Mouse (Mus musculus) heart, adult 18-20 months (tissue): Measurements from ENCODE around the gene Gm47289. TPM values are rescaled to one million over a fixed set of nuclear protein-coding genes. Genes with fewer than 3 reads are reported as not detected.

ENCODE experiments used
- DNase-seq, 2 experiments: peaks; one replicate each; pipeline ENCODE4 v3.0.0; 2021 to 2022; ENCODE audit warnings: mixed read lengths in 1 of 2
- total RNA-seq, 2 experiments: library from RNA; stranded (reverse); gene quantifications; 2 replicates each; pipeline ENCODE4 v1.2.3; 2021

Gene Gm47289
- total RNA-seq, 2 experiments from 2014 or later, result not detected

GRCm38 (mm10) chr9:119156278-119157201 is 2.4 kb upstream of the Gm47289 start, which contains the start of gene Acaa1b:
Gene Acaa1b, minus strand, starts transcription at chr9:119157093.
- peak; percentile 78 to 91 for DNase-seq

- no peak for DNase-seq
These were observed 1.7 kb downstream of the Gm47289 start for GRCm38 (mm10) chr9:119160689-119161088.

- DNase-seq, result no peak
These were observed 5.8 kb downstream of the Gm47289 start for GRCm38 (mm10) chr9:119164743-119165142.

GRCm38 (mm10) chr9:119165548-119165947 is 6.6 kb downstream of the Gm47289 start:
- DNase-seq, result peak in 1 of 2 experiments; percentile 20

GRCm38 (mm10) chr9:119167608-119168007 is 8.6 kb downstream of the Gm47289 start:
- DNase-seq, result no peak

- no peak for DNase-seq
These were observed 20.3 kb downstream of the Gm47289 start for GRCm38 (mm10) chr9:119179292-119179691.

- DNase-seq, result peak; percentile 55 to 67
These were observed 22.3 kb downstream of the Gm47289 start for GRCm38 (mm10) chr9:119181241-119181728.

- DNase-seq, result peak; percentile 14 to 47
These were observed 33.4 kb downstream of the Gm47289 start for GRCm38 (mm10) chr9:119192202-119192990.

- no peak for DNase-seq
These were observed 40.3 kb downstream of the Gm47289 start for GRCm38 (mm10) chr9:119199151-119199861.

GRCm38 (mm10) chr9:119201653-119202052 is 42.7 kb downstream of the Gm47289 start:
- no peak for DNase-seq

- DNase-seq, result no peak
These were observed 44.7 kb downstream of the Gm47289 start for GRCm38 (mm10) chr9:119203617-119204016.

GRCm38 (mm10) chr9:119205756-119206155 is 46.8 kb downstream of the Gm47289 start:
- DNase-seq, result no peak

- no peak for DNase-seq
These were observed 47.7 kb downstream of the Gm47289 start for GRCm38 (mm10) chr9:119206666-119207065.

- DNase-seq, result no peak
These were observed 48.2 kb downstream of the Gm47289 start for GRCm38 (mm10) chr9:119207113-119207512.

GRCm38 (mm10) chr9:119208998-119209397 is 50.0 kb downstream of the Gm47289 start, which contains the start of gene Slc22a13:
Gene Slc22a13, minus strand, starts transcription at chr9:119209098.
- DNase-seq, result no peak

Other genes starting within 250 kb of the Gm47289 start
- gene Ctdspl, start 232.7 kb upstream of the Gm47289 start, total RNA-seq, result 10 to 100 TPM; 10.6 to 12.8 TPM
- 1 to 10 TPM in 1 of 2 experiments, under 1 TPM in 1; 0.42 to 1.3 TPM for gene Vill, start 106.4 kb upstream of the Gm47289 start, total RNA-seq
- 10 to 100 TPM; 14.1 to 16.5 TPM for gene Plcd1, start 65.7 kb upstream of the Gm47289 start, total RNA-seq
- under 1 TPM in 1 of 2 experiments, not detected in 1; 0.64 TPM for gene Dlec1, start 56.7 kb upstream of the Gm47289 start, total RNA-seq
- 1 to 10 TPM; 1.7 to 4.3 TPM for gene Acaa1b, start 2.1 kb upstream of the Gm47289 start, total RNA-seq
- gene Slc22a13, start 49.9 kb downstream of the Gm47289 start, total RNA-seq, result not detected
- gene Oxsr1, start 163.3 kb downstream of the Gm47289 start, total RNA-seq, result 10 to 100 TPM; 51.0 to 52.6 TPM
- 10 to 100 TPM; 77.1 to 85.3 TPM for gene Acaa1a, start 180.5 kb downstream of the Gm47289 start, total RNA-seq
- 10 to 100 TPM; 12.9 to 13.9 TPM for gene Myd88, start 182.2 kb downstream of the Gm47289 start, total RNA-seq
- under 1 TPM; 0.26 to 0.30 TPM for gene Xylb, start 198.2 kb downstream of the Gm47289 start, total RNA-seq
- not detected for gene Slc22a14, start 206.4 kb downstream of the Gm47289 start, total RNA-seq
- gene Acvr2b, start 243.0 kb downstream of the Gm47289 start, total RNA-seq, result 1 to 10 TPM; 3.4 to 4.7 TPM